Mouse (Mus musculus) C2C12 (cell line): ENCODE results near the gene Fbxo9.

Experiments
- CEBPB ChIP-seq: IDR thresholded peaks from one replicate; pipeline ENCODE4 v1.6.1; 2011; ENCODE audit warnings: low read depth, mild to moderate bottlenecking, control low read depth, moderate library complexity
- CTCF ChIP-seq: IDR thresholded peaks from one replicate; pipeline ENCODE4 v1.5.1; 2011; ENCODE audit not compliant: control insufficient read depth, insufficient read depth, insufficient read length
- MYOG ChIP-seq: IDR thresholded peaks from one replicate; pipeline ENCODE4 v1.6.1; 2011; ENCODE audit not compliant: control insufficient read depth, insufficient read length; ENCODE audit errors: extremely low read depth

GRCm38 (mm10) chr9:78124297-78124696 is 15.4 kb upstream of the Fbxo9 start:
- TF ChIP-seq CTCF = no peak
- no peak for TF ChIP-seq CEBPB
- no peak for TF ChIP-seq MYOG
